Mouse (Mus musculus): ENCODE data around the gene Chst5.
"Not testable (repeated sequence)": the region's sequence is repeated elsewhere in the genome, so short reads cannot be mapped to it uniquely, and the experiment has no call there.

The Chst5 gene

GRCm38 (mm10) chr8:111871278-111871677, 39.0 kb downstream of the Chst5 start:
- no peak for DNase-seq

DNA sequence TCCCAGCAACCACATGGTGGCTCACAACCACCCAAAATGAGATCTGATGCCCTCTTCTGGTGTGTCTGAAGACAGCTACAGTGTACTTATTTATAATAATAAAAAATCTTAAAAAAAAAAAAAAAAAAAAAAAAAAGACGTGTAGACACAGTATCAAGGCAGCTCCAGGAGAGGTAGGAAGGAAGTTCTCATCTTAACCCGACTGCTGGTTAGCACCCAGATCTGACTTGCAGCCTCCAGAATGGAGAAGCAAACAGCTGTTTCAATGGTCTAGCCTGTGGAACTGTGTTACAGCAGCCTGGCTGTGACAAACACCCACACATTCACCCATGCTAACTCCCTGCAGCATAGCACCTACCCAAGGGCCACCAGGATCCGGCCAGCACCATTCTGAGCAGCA, 39.9 kb downstream of the Chst5 start:
- DNase-seq, result no peak

GRCm38 (mm10) chr8:111868664-111869063, 41.6 kb downstream of the Chst5 start:
- no peak for DNase-seq

- no peak for DNase-seq
Observed at GRCm38 (mm10) chr8:111865857-111866256, 44.4 kb downstream of the Chst5 start.

DNA sequence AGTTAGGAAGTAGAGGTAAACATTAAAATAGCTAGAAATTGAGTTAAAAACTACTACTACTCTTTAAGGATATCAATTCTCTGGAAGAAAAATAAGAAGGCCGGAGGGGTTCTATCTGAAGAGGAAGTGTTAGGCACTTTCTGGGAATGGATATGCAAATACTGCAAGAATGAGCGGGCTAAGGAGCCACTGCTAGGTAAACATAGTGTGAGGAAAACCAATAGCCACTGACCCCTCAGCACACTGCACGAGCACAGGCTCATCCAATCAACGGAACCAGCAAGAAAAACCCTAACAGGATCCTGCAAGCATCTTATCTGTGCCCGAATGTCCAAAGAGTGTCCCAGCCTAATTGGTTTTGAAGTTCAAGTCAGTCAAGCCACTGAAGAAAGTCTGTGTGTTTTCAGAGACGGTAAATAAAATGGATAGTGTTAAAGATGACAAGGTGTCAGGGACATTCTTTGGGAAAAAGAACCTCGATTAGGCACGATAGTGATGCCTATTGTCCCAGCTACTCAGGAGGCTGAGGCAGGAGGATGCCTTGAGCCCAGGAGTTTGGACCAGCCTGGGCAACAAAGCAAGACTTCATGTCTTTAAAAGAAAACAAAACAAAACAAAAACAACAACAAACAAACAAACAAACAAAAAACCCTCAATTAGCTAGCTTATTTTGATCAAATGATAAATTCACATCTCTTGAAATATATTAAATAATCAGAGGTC, 45.0 kb downstream of the Chst5 start:
- DNase-seq, result no peak

DNA sequence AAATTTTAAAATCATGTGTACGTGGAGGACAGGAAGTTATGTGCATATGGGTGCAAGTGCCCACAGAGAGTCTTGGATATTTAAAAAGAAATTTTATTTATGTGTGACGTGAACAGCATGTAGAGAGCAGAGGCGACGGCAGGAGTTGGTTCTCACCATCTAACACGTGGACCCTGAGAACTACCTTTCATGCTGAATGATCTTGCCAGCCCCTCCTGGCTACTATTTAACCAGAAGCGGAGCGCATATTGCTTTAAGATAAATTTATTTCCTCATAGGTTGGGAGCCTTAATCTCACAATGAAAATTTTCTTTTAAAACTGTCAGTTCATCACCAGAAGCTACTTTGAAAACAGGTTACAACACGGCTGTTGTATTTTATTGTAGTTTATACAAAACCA, 45.6 kb downstream of the Chst5 start:
- DNase-seq, result no peak

GRCm38 (mm10) chr8:111863280-111863679, 47.0 kb downstream of the Chst5 start:
- no peak for DNase-seq

DNA sequence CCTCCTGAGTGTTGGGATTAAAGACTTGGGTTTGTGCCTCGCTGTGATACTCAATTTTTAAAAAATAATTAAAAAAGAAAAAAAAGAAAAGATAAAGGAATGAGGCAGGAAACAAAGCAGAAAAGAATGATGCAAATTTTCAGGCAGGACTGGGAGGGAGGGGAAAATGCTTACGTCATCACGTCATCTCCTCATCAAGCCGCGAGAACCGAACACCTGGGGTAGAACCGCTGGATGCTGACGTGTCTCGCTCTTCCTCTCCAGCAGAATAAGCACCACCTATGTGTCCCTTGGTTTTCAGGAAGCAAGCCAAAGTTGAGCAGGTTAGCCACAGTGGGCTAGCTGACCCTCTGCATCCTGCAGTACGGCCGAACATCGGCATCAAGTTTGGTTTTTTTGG, 54.3 kb downstream of the Chst5 start:
- no peak for DNase-seq

DNA sequence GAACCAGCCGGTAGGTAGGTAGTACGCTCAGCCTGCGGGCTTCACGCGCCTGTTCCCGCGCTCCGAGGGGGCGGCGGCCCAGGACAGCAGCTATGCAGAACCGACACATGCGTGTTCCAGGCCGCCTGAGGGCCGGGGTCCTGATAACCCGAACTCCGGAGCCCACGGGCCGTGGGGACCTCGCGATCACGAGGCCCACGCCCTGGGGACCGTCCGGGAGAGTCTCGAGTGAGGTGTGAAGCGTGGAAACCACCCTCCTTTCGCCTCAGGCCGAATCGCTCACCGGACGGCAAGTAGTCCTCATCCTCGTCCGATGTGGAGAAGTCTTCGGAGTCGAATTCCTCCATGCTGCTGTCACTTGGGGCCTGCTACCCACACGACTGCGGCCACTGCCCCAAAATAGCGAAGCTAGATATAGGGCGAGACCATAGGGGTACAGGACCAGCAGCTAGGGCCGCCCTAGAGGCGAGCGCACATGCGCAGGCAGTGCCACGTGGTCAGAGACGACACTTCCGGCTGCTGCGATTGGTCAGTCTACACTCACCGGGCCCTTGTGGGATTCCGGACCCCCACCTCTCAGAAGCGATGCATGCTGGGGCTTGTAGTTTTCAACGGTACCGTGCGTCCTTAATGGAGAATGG, 56.3 kb downstream of the Chst5 start, which contains the start of gene Cfdp1:
Cfdp1 (minus strand) TSS at position 431 of the 641 bp plus-strand sequence.
- DNase-seq, result peak; percentile 98

DNA sequence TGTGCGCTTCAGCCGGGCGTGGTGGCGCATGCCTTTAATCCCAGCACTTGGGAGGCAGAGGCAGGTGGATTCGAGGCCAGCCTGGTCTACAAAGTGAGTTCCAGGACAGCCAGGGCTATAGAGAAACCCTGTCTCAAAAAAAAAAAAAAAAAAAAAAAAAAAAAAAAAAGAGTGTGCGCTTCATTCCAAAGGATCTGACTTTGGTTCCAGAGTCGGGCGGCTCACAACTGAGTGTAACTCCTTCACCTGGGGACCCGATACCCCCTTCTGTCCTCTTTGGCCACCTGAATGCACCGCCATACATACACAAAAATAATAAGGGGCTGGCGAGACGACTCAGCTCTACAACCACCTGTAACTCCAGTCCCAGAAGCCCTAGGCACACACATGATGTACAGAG, 57.0 kb downstream of the Chst5 start:
- not testable (repeated sequence) for DNase-seq

DNA sequence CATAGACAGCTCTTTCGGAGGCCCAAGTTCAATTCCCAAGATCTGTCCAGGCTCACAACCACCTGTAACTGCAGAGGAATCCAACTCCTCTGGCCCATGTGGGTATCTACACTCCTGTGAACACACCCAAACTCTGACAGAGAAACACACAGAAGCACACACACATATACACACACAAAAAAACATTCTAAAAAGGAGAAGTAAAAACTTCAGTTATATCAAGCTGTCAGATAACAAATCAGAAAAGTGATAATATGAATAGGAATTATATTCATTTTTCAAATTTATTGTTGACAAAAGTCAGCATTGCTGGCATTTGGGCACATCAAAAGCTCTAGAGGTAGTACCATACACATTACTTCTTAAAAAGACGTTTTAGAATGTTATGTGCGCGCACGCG, 63.5 kb downstream of the Chst5 start:
- no peak for DNase-seq

Measured in embryo, embryonic 11 days (tissue).